Mouse (Mus musculus) kidney, embryonic 14.5 days (tissue): ENCODE measurements at regions not wholly inside any gene's neighbourhood (a gene's known extent, or its start where the extent isn't known, plus 50 kb on each side); places are given as distances from the start of the nearest gene placed in this dataset.

Experiments used
- ATAC-seq: fragments of 200-750 bp; cut with Nextera tagmentation; 2 replicates; pipeline ENCODE4 v1.8.0; 2017; ENCODE audit warnings: moderate number of reproducible peaks, mild to moderate bottlenecking, moderate TSS enrichment, moderate library complexity; ENCODE audit not compliant: low FRiP score, low TSS enrichment
- H3K27ac ChIP-seq: fragments of 300-500 bp; sonication (generic); 2 replicates; pipeline ENCODE4 v1.5.1; 2014; ENCODE audit warnings: low read depth, mild to moderate bottlenecking, low read length, moderate library complexity, mixed read lengths
- H3K27me3 ChIP-seq: fragments of 300-500 bp; sonication (generic); 2 replicates; pipeline ENCODE4 v1.6.1; 2014; ENCODE audit warnings: mild to moderate bottlenecking, low read length; ENCODE audit not compliant: control insufficient read depth, insufficient read depth
- H3K36me3 ChIP-seq: fragments of 300-500 bp; sonication (generic); 2 replicates; pipeline ENCODE4 v1.6.1; 2014; ENCODE audit warnings: low read length, mixed read lengths; ENCODE audit not compliant: control insufficient read depth, insufficient read depth
- H3K4me1 ChIP-seq: fragments of 300-500 bp; sonication (generic); 2 replicates; pipeline ENCODE4 v1.6.1; 2014; ENCODE audit warnings: low read length, mixed read lengths; ENCODE audit not compliant: control insufficient read depth, insufficient read depth
- H3K4me2 ChIP-seq: fragments of 300-500 bp; sonication (generic); replicated peaks from 2 replicates; pipeline ENCODE4 v1.6.1; 2014; ENCODE audit warnings: low read depth, mild to moderate bottlenecking, low read length
- H3K4me3 ChIP-seq: fragments of 300-500 bp; sonication (generic); 2 replicates; pipeline ENCODE4 v1.5.1; 2014; ENCODE audit warnings: mild to moderate bottlenecking, low read length
- H3K9ac ChIP-seq: fragments of 300-500 bp; sonication (generic); 2 replicates; pipeline ENCODE4 v1.6.1; 2014; ENCODE audit warnings: low read depth, mild to moderate bottlenecking, low read length, moderate library complexity
- H3K9me3 ChIP-seq: fragments of 300-500 bp; sonication (generic); 2 replicates; pipeline ENCODE4 v1.6.1; 2016; ENCODE audit warnings: low read length; ENCODE audit not compliant: control insufficient read depth
- WGBS: fragments of 180-500 bp; shearing (Covaris S2); extraction: QIAGEN DNeasy Blood & Tissue Kit; methylation state at CpG from one replicate; pipeline ENCODE4 v1.1.7; 2014; 5-methylcytosine and 5-hydroxymethylcytosine counted together

DNA sequence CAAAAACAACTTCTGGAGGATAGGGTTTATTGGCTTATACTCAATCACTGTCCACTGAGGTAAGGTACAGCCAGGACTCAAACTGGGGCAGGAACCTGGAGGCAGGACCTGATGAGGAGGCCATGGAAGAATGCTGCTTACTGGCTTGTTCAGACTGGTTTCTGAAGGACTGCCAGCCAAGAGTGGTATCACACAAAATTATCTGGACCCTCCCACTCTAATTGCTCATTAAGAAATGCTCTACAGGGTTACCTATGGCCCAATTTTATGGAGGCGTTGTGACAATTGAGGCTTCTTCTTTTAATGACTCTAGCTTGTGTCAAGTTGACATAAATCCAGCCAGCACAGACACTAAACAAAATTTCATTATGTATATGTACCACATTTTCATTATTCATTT, 158.5 kb upstream of the Gm11042 start:
- no peak overlapping the region for H3K4me3 ChIP-seq
- H3K4me1 ChIP-seq, result no peaks in the 10 kb centered on the region
- H3K4me2 ChIP-seq, result no peak overlapping the region
- no peaks in the 10 kb centered on the region for H3K36me3 ChIP-seq
- no peak overlapping the region for H3K27ac ChIP-seq
- H3K27me3 ChIP-seq, result no peaks in the 10 kb centered on the region
- ATAC-seq, result no peak
- no peak overlapping the region for H3K9ac ChIP-seq
- no peaks in the 10 kb centered on the region for H3K9me3 ChIP-seq
- WGBS, result 90% methylated on average over 1 of the region's 1 CpGs

DNA sequence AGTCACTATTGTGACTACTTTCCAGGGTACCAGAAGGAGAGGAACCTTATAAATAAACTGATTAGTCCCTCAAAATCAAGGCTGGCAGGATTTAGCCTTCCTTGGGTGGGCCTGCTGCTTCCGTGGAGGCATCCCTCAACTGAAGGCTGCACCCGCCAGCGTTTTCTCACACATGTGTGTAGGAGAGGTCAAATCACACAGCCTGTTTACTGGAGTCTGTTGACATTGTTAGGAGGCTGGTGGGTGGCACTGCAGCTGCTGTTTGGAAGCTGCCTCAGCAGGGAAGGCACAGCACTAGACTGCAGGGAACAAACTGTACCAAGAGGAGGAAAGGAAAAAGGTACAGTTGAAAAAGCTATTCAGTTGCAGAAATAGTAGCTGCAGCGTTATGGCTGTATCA, 142.3 kb upstream of the Gm11042 start:
- WGBS, result 38% methylated on average over 4 of the region's 4 CpGs
- H3K9ac ChIP-seq, result no peak overlapping the region
- H3K4me1 ChIP-seq, result no peaks in the 10 kb centered on the region
- ATAC-seq, result no peak
- H3K36me3 ChIP-seq, result no peaks in the 10 kb centered on the region
- H3K27ac ChIP-seq, result no peak overlapping the region
- no peak overlapping the region for H3K4me2 ChIP-seq
- no peaks in the 10 kb centered on the region for H3K27me3 ChIP-seq
- no peaks in the 10 kb centered on the region for H3K9me3 ChIP-seq
- no peak overlapping the region for H3K4me3 ChIP-seq

- Histone ChIP-seq H3K4me3 (no peak overlapping the region), H3K9ac (no peak overlapping the region), H3K27ac (no peak overlapping the region), H3K27me3 (no peaks in the 10 kb centered on the region), H3K9me3 (no peaks in the 10 kb centered on the region), H3K4me2 (no peak overlapping the region), H3K4me1 (no peaks in the 10 kb centered on the region), H3K36me3 (no peaks in the 10 kb centered on the region)
- 69% methylated on average over 4 of the region's 4 CpGs for WGBS
- no peak for ATAC-seq
These were observed 136.3 kb upstream of the Gm11042 start for GRCm38 (mm10) chr12:74452375-74453090.

GRCm38 (mm10) chr12:74448248-74448647, 132.1 kb upstream of the Gm11042 start:
- Histone ChIP-seq H3K9ac (no peak overlapping the region), H3K4me1 (no peaks in the 10 kb centered on the region), H3K4me2 (no peak overlapping the region), H3K4me3 (no peak overlapping the region), H3K27ac (no peak overlapping the region), H3K27me3 (no peaks in the 10 kb centered on the region), H3K9me3 (no peaks in the 10 kb centered on the region), H3K36me3 (no peaks in the 10 kb centered on the region)
- ATAC-seq, result no peak
- 82% methylated on average over 4 of the region's 4 CpGs for WGBS

DNA sequence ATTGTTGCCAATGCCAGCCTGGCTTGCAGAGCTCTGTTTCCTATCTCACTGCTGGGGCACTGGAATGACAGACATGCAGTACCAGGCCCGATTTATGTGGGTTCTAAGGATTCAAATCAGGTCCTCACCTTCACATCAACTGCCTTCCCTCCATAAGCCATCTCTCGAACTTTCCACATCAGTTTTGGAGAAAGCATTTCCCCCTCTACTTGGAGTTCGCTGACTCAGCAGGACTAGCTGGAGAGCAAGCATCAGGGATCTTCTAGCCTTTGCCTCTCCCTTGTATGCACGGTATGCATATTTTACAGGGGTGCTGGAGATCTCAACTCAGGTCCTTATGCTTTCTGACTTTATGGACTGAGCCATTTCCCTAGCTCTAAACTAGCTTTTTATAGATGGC, 118.7 kb upstream of the Gm11042 start:
- ATAC-seq, result no peak
- Histone ChIP-seq H3K9ac (no peak overlapping the region), H3K27ac (no peak overlapping the region), H3K4me1 (no peaks in the 10 kb centered on the region), H3K27me3 (no peaks in the 10 kb centered on the region), H3K4me2 (no peak overlapping the region), H3K36me3 (no peaks in the 10 kb centered on the region), H3K4me3 (no peak overlapping the region), H3K9me3 (no peaks in the 10 kb centered on the region)
- 73% methylated on average over 4 of the region's 4 CpGs for WGBS

DNA sequence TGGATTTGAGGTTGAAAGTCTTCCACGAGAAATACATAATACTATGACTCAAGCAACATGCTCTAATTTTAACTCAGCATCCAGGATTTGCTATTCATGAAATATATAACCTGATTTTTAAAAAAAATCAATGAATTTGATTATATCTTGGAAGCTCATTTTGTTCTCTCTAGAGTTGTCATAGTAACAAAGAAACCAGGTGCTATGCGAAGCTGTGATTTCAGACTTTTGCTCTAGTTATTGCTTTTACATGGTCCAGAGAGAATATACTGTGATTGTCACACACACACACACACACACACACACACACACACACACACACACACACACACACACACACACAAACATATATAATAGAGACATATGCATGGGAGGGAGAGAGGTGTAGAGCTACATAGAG, 98.5 kb upstream of the Gm11042 start:
- Histone ChIP-seq H3K9me3 (no peaks in the 10 kb centered on the region), H3K4me2 (no peak overlapping the region), H3K4me3 (no peak overlapping the region), H3K9ac (no peak overlapping the region), H3K36me3 (no peaks in the 10 kb centered on the region), H3K27me3 (no peaks in the 10 kb centered on the region), H3K4me1 (no peaks in the 10 kb centered on the region), H3K27ac (no peak overlapping the region)
- WGBS, result 87% methylated on average over 2 of the region's 2 CpGs
- ATAC-seq, result no peak

DNA sequence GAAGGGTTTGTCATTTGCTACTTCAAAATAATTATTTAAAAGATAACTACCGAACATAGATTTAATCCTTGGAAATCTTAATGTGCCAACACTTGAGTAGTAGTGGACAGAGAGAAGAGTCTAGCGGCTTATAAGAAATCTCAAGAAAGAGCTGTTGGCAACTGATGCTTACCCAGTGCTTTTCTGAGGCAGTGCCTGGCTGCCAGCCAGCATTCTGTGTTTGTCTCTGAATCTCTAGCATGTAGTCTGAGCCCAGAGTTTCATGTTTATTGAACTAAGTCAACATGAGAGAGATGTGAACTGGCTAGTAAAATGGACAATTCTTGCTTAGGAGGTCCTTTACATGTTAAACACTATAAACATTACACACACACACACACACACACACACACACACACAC, 94.3 kb upstream of the Gm11042 start:
- Histone ChIP-seq H3K36me3 (no peaks in the 10 kb centered on the region), H3K9ac (no peak overlapping the region), H3K4me1 (no peaks in the 10 kb centered on the region), H3K27me3 (no peaks in the 10 kb centered on the region), H3K27ac (no peak overlapping the region), H3K4me3 (no peak overlapping the region), H3K4me2 (no peak overlapping the region), H3K9me3 (no peaks in the 10 kb centered on the region)
- 93% methylated on average over 2 of the region's 2 CpGs for WGBS
- no peak for ATAC-seq

- no peak overlapping the region for H3K4me2 ChIP-seq
- no peaks in the 10 kb centered on the region for H3K36me3 ChIP-seq
- H3K27me3 ChIP-seq, result no peaks in the 10 kb centered on the region
- WGBS, result 87% methylated on average over 3 of the region's 3 CpGs
- ATAC-seq, result no peak
- no peak overlapping the region for H3K9ac ChIP-seq
- no peak overlapping the region for H3K4me3 ChIP-seq
- no peak overlapping the region for H3K27ac ChIP-seq
- H3K4me1 ChIP-seq, result no peaks in the 10 kb centered on the region
- no peaks in the 10 kb centered on the region for H3K9me3 ChIP-seq
These were observed 91.4 kb upstream of the Gm11042 start for GRCm38 (mm10) chr12:74407591-74408095.

GRCm38 (mm10) chr12:74389811-74390210, 73.6 kb upstream of the Gm11042 start:
- no peaks in the 10 kb centered on the region for H3K27me3 ChIP-seq
- H3K4me1 ChIP-seq, result no peaks in the 10 kb centered on the region
- H3K27ac ChIP-seq, result no peak overlapping the region
- WGBS, result 79% methylated on average over 6 of the region's 6 CpGs
- H3K4me3 ChIP-seq, result no peak overlapping the region
- H3K9me3 ChIP-seq, result no peaks in the 10 kb centered on the region
- H3K36me3 ChIP-seq, result no peaks in the 10 kb centered on the region
- H3K9ac ChIP-seq, result no peak overlapping the region
- ATAC-seq, result no peak
- no peak overlapping the region for H3K4me2 ChIP-seq
